Mouse (Mus musculus): ENCODE results near the gene Bphl. TPM values are rescaled to one million over a fixed set of nuclear protein-coding genes. Genes with fewer than 3 reads are reported as not detected.
"Not testable (repeated sequence)": the region's sequence is repeated elsewhere in the genome, so short reads cannot be mapped to it uniquely, and the experiment has no call there.

Bphl gene
- polyA plus RNA-seq, 1 experiment from 2014 or later = 41.9 TPM

GRCm38 (mm10) chr13:34087052-34087812 is 49.8 kb downstream of the Bphl start:
- no peaks in the 10 kb centered on the region for H3K27me3 ChIP-seq (ENCODE audit: control insufficient read depth, insufficient read depth, low read length)
- no peak overlapping the region for H3K4me3 ChIP-seq (ENCODE audit: low read depth, low read length)
- H3K27ac ChIP-seq (replicated peaks; ENCODE audit: low read depth, low read length) = no peak overlapping the region
- ATAC-seq (ENCODE audit: insufficient number of reproducible peaks, low FRiP score, low TSS enrichment, low read depth) (no peak), DNase-seq (ENCODE audit: low spot score) (no peak)
- no peaks in the 10 kb centered on the region for H3K4me1 ChIP-seq (ENCODE audit: control insufficient read depth, insufficient read depth, low read length)
- H3K36me3 ChIP-seq (ENCODE audit: control insufficient read depth, insufficient read depth, low read length) = no peaks in the 10 kb centered on the region
- 72% methylated on average over 7 of the region's 7 CpGs for WGBS
- H3K9ac ChIP-seq (ENCODE audit: low read length) = no peak overlapping the region
- H3K4me2 ChIP-seq (ENCODE audit: low read depth, severe bottlenecking) = no peak overlapping the region
- H3K9me3 ChIP-seq (ENCODE audit: control insufficient read depth, low read length) = no peaks in the 10 kb centered on the region

DNA sequence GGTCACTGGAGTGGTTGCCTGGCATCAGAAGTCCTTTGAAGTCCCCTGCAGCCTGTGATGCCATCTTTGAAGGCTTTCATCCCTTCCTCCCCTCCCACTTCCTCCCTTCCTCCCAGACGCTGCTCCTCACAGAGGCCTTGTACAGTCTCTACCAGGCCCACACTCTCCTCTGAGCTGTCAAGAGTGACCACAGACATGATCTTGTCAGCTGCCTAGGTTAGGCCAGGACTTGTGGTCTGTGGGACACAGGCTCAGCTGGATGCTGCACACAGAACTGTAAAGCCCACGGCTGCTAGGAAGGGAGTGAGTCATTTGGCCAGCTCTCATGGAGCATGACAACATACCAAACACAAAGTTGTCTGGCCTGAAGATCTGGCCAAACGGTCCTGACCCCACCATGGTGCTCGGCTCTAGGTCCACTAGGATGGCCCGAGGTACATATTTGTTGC is 50.8 kb downstream of the Bphl start:
- not testable (repeated sequence) for H3K9me3 ChIP-seq (ENCODE audit: control insufficient read depth, low read length); H3K27ac ChIP-seq (replicated peaks; ENCODE audit: low read depth, low read length); H3K4me3 ChIP-seq (ENCODE audit: low read depth, low read length); H3K27me3 ChIP-seq (ENCODE audit: control insufficient read depth, insufficient read depth, low read length); H3K4me1 ChIP-seq (ENCODE audit: control insufficient read depth, insufficient read depth, low read length); H3K4me2 ChIP-seq (ENCODE audit: low read depth, severe bottlenecking); DNase-seq (ENCODE audit: low spot score); ATAC-seq (ENCODE audit: insufficient number of reproducible peaks, low FRiP score, low TSS enrichment, low read depth); H3K9ac ChIP-seq (ENCODE audit: low read length); H3K36me3 ChIP-seq (ENCODE audit: control insufficient read depth, insufficient read depth, low read length)
- 60% methylated on average over 5 of the region's 5 CpGs for WGBS

DNA sequence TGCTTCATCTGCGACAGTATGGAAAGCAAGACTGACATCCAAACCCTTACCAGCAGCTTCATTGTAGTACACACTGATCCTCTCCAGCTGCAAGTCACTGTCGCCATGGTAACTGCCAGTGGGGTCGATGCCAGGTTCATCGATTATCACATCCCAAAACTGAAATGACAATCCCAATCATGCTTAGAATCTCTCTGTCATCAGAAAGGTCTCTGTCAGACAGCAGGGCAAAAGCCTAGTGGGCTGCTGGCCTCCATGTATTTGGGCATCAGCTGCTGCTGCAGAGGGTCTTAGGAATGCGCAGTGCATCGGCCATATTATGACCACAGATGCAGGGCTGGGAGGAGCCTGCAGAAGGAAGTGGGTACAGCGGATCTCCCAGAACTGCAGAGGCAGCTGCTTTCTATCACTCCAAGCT is 51.5 kb downstream of the Bphl start:
- no peaks in the 10 kb centered on the region for H3K27me3 ChIP-seq (ENCODE audit: control insufficient read depth, insufficient read depth, low read length)
- H3K4me1 ChIP-seq (ENCODE audit: control insufficient read depth, insufficient read depth, low read length) = no peaks in the 10 kb centered on the region
- WGBS = 69% methylated on average over 7 of the region's 7 CpGs
- H3K9me3 ChIP-seq (ENCODE audit: control insufficient read depth, low read length) = no peaks in the 10 kb centered on the region
- ATAC-seq (ENCODE audit: insufficient number of reproducible peaks, low FRiP score, low TSS enrichment, low read depth) (no peak), DNase-seq (ENCODE audit: low spot score) (no peak)
- H3K4me3 ChIP-seq (ENCODE audit: low read depth, low read length) = no peak overlapping the region
- H3K36me3 ChIP-seq (ENCODE audit: control insufficient read depth, insufficient read depth, low read length) = no peaks in the 10 kb centered on the region
- no peak overlapping the region for H3K9ac ChIP-seq (ENCODE audit: low read length)
- no peak overlapping the region for H3K27ac ChIP-seq (replicated peaks; ENCODE audit: low read depth, low read length)
- H3K4me2 ChIP-seq (ENCODE audit: low read depth, severe bottlenecking) = no peak overlapping the region

- Histone ChIP-seq H3K9ac (ENCODE audit: low read length) (no peak overlapping the region), H3K4me3 (ENCODE audit: low read depth, low read length) (no peak overlapping the region), H3K9me3 (ENCODE audit: control insufficient read depth, low read length) (no peaks in the 10 kb centered on the region), H3K36me3 (ENCODE audit: control insufficient read depth, insufficient read depth, low read length) (no peaks in the 10 kb centered on the region), H3K4me2 (ENCODE audit: low read depth, severe bottlenecking) (no peak overlapping the region), H3K27ac (replicated peaks; ENCODE audit: low read depth, low read length) (no peak overlapping the region), H3K4me1 (ENCODE audit: control insufficient read depth, insufficient read depth, low read length) (no peaks in the 10 kb centered on the region), H3K27me3 (ENCODE audit: control insufficient read depth, insufficient read depth, low read length) (no peaks in the 10 kb centered on the region)
- 74% methylated on average over 3 of the region's 3 CpGs for WGBS
- DNase-seq (ENCODE audit: low spot score) (no peak), ATAC-seq (ENCODE audit: insufficient number of reproducible peaks, low FRiP score, low TSS enrichment, low read depth) (no peak)
These were observed 52.0 kb downstream of the Bphl start for GRCm38 (mm10) chr13:34089358-34089757.

GRCm38 (mm10) chr13:34095542-34096435 is 58.4 kb downstream of the Bphl start:
- no peak for ATAC-seq (ENCODE audit: insufficient number of reproducible peaks, low FRiP score, low TSS enrichment, low read depth)
- WGBS = 61% methylated on average over 5 of the region's 7 CpGs
- no peaks in the 10 kb centered on the region for H3K9me3 ChIP-seq (ENCODE audit: control insufficient read depth, low read length)

DNA sequence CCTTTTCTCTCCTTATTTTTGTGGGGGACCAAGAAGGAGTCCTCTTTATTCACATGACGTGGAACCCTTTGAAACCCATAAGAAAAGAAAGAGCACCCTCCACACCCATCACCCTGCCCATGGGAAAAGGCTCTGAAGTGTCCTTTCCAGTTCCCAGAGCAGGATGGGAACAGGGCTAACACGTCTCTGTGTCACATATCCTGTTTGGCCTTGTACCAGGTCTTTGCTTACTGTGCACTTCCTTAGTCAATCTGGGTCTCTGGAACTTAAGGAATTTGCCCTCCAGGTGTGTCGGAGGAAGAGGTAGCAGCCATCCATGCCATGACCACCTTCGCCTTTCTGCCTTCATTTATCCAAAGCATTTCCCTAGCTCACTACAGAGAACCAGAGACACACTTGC is 59.1 kb downstream of the Bphl start:
- H3K9ac ChIP-seq (ENCODE audit: low read length) = no peak overlapping the region
- H3K4me2 ChIP-seq (ENCODE audit: low read depth, severe bottlenecking) = no peak overlapping the region
- no peaks in the 10 kb centered on the region for H3K4me1 ChIP-seq (ENCODE audit: control insufficient read depth, insufficient read depth, low read length)
- H3K4me3 ChIP-seq (ENCODE audit: low read depth, low read length) = no peak overlapping the region
- H3K27me3 ChIP-seq (ENCODE audit: control insufficient read depth, insufficient read depth, low read length) = no peaks in the 10 kb centered on the region
- ATAC-seq (ENCODE audit: insufficient number of reproducible peaks, low FRiP score, low TSS enrichment, low read depth) = no peak
- no peak for DNase-seq (ENCODE audit: low spot score)
- 77% methylated on average over 4 of the region's 4 CpGs for WGBS
- H3K27ac ChIP-seq (replicated peaks; ENCODE audit: low read depth, low read length) = no peak overlapping the region
- H3K9me3 ChIP-seq (ENCODE audit: control insufficient read depth, low read length) = no peaks in the 10 kb centered on the region
- no peaks in the 10 kb centered on the region for H3K36me3 ChIP-seq (ENCODE audit: control insufficient read depth, insufficient read depth, low read length)

More at GRCm38 (mm10) chr13:34095542-34096435, 58.4 kb downstream of the Bphl start:
- Histone ChIP-seq H3K27me3 (ENCODE audit: control insufficient read depth, insufficient read depth, low read length) (no peaks in the 10 kb centered on the region), H3K36me3 (ENCODE audit: control insufficient read depth, insufficient read depth, low read length) (no peaks in the 10 kb centered on the region), H3K9ac (ENCODE audit: low read length) (no peak overlapping the region), H3K4me3 (ENCODE audit: low read depth, low read length) (no peak overlapping the region), H3K4me2 (ENCODE audit: low read depth, severe bottlenecking) (no peak overlapping the region), H3K27ac (replicated peaks; ENCODE audit: low read depth, low read length) (no peak overlapping the region), H3K4me1 (ENCODE audit: control insufficient read depth, insufficient read depth, low read length) (no peaks in the 10 kb centered on the region)
- no peak for DNase-seq (ENCODE audit: low spot score)

GRCm38 (mm10) chr13:34097086-34097485 is 59.7 kb downstream of the Bphl start:
- Histone ChIP-seq H3K4me1 (ENCODE audit: control insufficient read depth, insufficient read depth, low read length) (no peaks in the 10 kb centered on the region), H3K27ac (replicated peaks; ENCODE audit: low read depth, low read length) (no peak overlapping the region), H3K36me3 (ENCODE audit: control insufficient read depth, insufficient read depth, low read length) (no peaks in the 10 kb centered on the region), H3K4me3 (ENCODE audit: low read depth, low read length) (no peak overlapping the region), H3K27me3 (ENCODE audit: control insufficient read depth, insufficient read depth, low read length) (no peaks in the 10 kb centered on the region), H3K4me2 (ENCODE audit: low read depth, severe bottlenecking) (no peak overlapping the region), H3K9me3 (ENCODE audit: control insufficient read depth, low read length) (no peaks in the 10 kb centered on the region), H3K9ac (ENCODE audit: low read length) (no peak overlapping the region)
- 85% methylated on average over 3 of the region's 3 CpGs for WGBS
- no peak for DNase-seq (ENCODE audit: low spot score)
- ATAC-seq (ENCODE audit: insufficient number of reproducible peaks, low FRiP score, low TSS enrichment, low read depth) = no peak

DNA sequence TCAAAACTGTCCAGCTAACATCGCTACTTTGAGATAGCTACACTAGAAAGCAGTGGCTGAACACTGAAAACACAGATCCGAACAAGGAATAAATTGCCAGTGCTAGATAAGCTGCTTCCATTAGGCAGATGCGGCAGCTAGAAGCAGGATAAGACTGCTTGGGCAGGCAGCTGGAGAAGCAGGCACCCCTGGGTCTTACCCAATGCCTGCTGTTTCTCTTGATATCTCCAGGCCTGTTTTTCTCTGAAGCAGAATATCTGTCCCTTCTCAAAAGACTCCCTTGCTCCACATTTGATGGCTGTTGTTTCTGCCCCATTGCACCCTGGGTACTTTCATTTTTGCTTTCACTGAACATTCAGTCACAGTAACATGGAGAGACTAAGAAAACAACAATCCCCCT is 63.3 kb downstream of the Bphl start:
- Histone ChIP-seq H3K4me2 (ENCODE audit: low read depth, severe bottlenecking) (no peak overlapping the region), H3K9ac (ENCODE audit: low read length) (no peak overlapping the region), H3K9me3 (ENCODE audit: control insufficient read depth, low read length) (no peaks in the 10 kb centered on the region), H3K4me1 (ENCODE audit: control insufficient read depth, insufficient read depth, low read length) (no peaks in the 10 kb centered on the region), H3K36me3 (ENCODE audit: control insufficient read depth, insufficient read depth, low read length) (no peaks in the 10 kb centered on the region), H3K4me3 (ENCODE audit: low read depth, low read length) (no peak overlapping the region), H3K27me3 (ENCODE audit: control insufficient read depth, insufficient read depth, low read length) (no peaks in the 10 kb centered on the region), H3K27ac (replicated peaks; ENCODE audit: low read depth, low read length) (no peak overlapping the region)
- ATAC-seq (ENCODE audit: insufficient number of reproducible peaks, low FRiP score, low TSS enrichment, low read depth) (no peak), DNase-seq (ENCODE audit: low spot score) (no peak)
- WGBS = 91% methylated on average over 3 of the region's 3 CpGs

Measured in limb, embryonic 11.5 days (tissue).